Mouse (Mus musculus) midbrain, embryonic 16.5 days (tissue): Measurements from ENCODE around the gene Tnfrsf13b. TPM values are rescaled to one million over a fixed set of nuclear protein-coding genes. Genes with fewer than 3 reads are reported as not detected.
"Not testable (repeated sequence)": the region's sequence is repeated elsewhere in the genome, so short reads cannot be mapped to it uniquely, and the experiment has no call there.

Experiments used
- ATAC-seq: fragments of 200-750 bp; cut with Nextera tagmentation; 2 replicates; pipeline ENCODE4 v1.8.0; 2017; ENCODE audit warnings: moderate TSS enrichment
- H3K27ac ChIP-seq: fragments of 300-500 bp; sonication (generic); 2 replicates; pipeline ENCODE4 v1.5.1; 2014; ENCODE audit warnings: mild to moderate bottlenecking, low read length, mixed read lengths
- H3K27me3 ChIP-seq: fragments of 300-500 bp; sonication (generic); 2 replicates; pipeline ENCODE4 v1.6.1; 2014; ENCODE audit warnings: low read depth, low read length, mixed read lengths; ENCODE audit not compliant: control insufficient read depth, insufficient read depth
- H3K36me3 ChIP-seq: fragments of 300-500 bp; sonication (generic); 2 replicates; pipeline ENCODE4 v1.6.1; 2014; ENCODE audit warnings: mild to moderate bottlenecking, low read length, moderate library complexity, mixed read lengths; ENCODE audit not compliant: control insufficient read depth, insufficient read depth
- H3K4me1 ChIP-seq: fragments of 300-500 bp; sonication (generic); 2 replicates; pipeline ENCODE4 v1.6.1; 2014; ENCODE audit warnings: mild to moderate bottlenecking, low read length, mixed read lengths; ENCODE audit not compliant: control insufficient read depth, insufficient read depth
- H3K4me2 ChIP-seq: fragments of 300-500 bp; sonication (generic); 2 replicates; pipeline ENCODE4 v1.6.1; 2014; ENCODE audit warnings: mild to moderate bottlenecking, low read length, mixed read lengths
- H3K4me3 ChIP-seq: fragments of 300-500 bp; sonication (generic); 2 replicates; pipeline ENCODE4 v1.5.1; 2014; ENCODE audit warnings: low read depth, mild to moderate bottlenecking, low read length, moderate library complexity, mixed read lengths
- H3K9ac ChIP-seq: fragments of 300-500 bp; sonication (generic); 2 replicates; pipeline ENCODE4 v1.6.1; 2014; ENCODE audit warnings: low read depth, low read length, mixed read lengths
- H3K9me3 ChIP-seq: fragments of 300-500 bp; sonication (generic); replicated peaks from 2 replicates; pipeline ENCODE4 v1.6.1; 2014; ENCODE audit warnings: mild to moderate bottlenecking, low read length, mixed read lengths; ENCODE audit not compliant: control insufficient read depth, poor library complexity, severe bottlenecking
- WGBS: fragments of 180-500 bp; shearing (Covaris S2); extraction: QIAGEN DNeasy Blood & Tissue Kit; methylation state at CpG from one replicate; pipeline ENCODE4 v1.1.7; 2014; 5-methylcytosine and 5-hydroxymethylcytosine counted together
- polyA plus RNA-seq: library from polyadenylated mRNA; unstranded; fragments of >200 nt; fragmentation: Nextera tagmentation; extraction: Ambion mirVana; gene quantifications from 2 replicates; pipeline ENCODE4 v1.2.1, GENCODE M21; 2015

Gene Tnfrsf13b
- polyA plus RNA-seq, 1 experiment from 2014 or later: 1.2 TPM

DNA sequence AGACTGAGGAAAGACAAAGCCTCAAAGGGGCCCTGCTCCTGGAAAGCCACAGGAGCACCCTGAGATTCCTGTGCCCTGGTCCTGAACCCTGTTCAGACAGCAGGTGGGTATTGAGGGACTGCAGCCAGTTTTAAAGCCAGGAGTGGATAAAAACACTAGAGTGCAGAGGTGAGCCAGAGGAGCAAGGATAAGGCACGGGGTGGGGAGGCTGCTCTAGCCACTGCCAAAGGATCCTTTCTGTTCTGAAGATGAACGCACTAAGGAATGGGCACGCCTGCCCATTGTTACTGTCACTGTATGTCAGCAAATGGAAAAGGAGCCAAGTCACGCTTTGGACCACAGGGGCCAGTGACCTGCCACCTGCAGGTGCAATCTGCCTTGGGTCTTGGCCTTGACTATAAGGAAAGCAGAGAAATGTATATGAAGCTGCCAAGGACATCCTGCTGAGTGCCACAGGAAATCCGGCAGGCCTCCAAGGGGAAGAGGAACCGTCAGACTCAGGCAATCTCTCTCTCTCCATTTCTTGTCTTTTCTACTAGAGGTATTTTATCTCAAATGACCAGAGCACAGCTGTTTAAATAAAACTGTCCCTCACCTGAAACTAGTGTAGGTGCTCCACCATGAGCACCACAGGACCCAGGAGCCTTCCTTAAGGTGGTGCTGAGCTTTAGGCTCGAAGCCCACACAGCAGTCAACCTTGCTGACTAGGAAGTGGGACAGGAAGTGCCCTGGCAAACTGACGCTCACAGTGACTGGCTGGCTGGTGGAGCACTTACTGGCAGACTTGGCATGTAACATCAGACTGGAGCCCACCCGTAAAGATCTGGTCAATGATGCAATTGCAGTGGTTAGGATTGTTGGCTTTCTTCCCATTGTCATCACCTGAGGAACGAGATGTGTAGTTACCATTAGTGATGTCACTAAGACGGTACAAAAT lies 33.5 kb downstream of the Tnfrsf13b start:
- H3K36me3 ChIP-seq: peaks cover 77% of the 10 kb centered on the region
- no peak for ATAC-seq
- H3K9ac ChIP-seq: no peak overlapping the region
- H3K27me3 ChIP-seq: no peaks in the 10 kb centered on the region
- no peak overlapping the region for H3K27ac ChIP-seq
- no peak overlapping the region for H3K4me2 ChIP-seq
- H3K4me3 ChIP-seq: no peak overlapping the region
- H3K9me3 ChIP-seq: no peaks in the 10 kb centered on the region
- H3K4me1 ChIP-seq: no peaks in the 10 kb centered on the region
- WGBS: 80% methylated on average over 11 of the region's 11 CpGs

DNA sequence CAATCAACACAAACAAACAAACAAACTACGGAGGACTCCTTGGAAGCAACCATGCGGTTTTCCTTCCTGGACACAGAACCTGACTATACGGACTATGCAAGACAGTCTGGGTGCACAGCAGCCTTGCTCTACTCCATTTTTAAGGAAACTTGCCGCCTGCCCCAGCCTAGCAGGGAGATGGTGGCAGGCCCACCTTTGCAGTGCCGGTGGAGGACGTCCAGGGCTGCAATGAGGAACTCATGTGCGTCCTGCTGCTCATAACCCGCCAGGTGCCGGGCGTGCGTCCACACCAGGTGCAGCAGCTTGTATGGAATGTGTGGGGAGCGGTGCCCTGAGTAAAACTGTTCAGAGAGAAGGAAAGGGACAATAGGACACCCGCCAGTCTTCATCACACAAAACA lies 34.6 kb downstream of the Tnfrsf13b start:
- no peak overlapping the region for H3K27ac ChIP-seq
- H3K9ac ChIP-seq: no peak overlapping the region
- 96% methylated on average over 13 of the region's 13 CpGs for WGBS
- peaks cover 74% of the 10 kb centered on the region for H3K36me3 ChIP-seq
- no peaks in the 10 kb centered on the region for H3K4me1 ChIP-seq
- H3K9me3 ChIP-seq: no peaks in the 10 kb centered on the region
- H3K4me2 ChIP-seq: no peak overlapping the region
- H3K27me3 ChIP-seq: no peaks in the 10 kb centered on the region
- no peak overlapping the region for H3K4me3 ChIP-seq
- ATAC-seq: no peak

DNA sequence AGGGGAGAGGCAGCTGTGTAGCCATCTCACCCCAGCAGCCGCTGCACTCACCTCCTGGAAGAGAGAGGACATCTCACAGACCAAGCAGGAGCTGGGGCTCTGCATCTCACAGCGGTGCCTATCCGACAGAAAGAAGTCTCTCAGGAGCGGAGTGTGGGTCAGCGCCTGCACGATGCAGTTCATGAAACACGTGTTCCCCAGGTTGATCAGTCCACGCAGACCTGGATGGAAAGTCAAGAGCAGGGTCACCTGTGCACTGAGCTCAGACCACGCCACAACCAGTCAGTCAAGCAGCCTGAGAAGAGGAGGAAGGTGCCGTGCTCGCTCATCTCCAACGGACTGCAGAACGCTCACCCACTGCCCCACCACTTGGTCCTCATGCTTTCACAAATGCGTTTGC lies 36.2 kb downstream of the Tnfrsf13b start:
- Histone ChIP-seq H3K4me3 (no peak overlapping the region), H3K9ac (no peak overlapping the region), H3K4me2 (no peak overlapping the region), H3K4me1 (no peaks in the 10 kb centered on the region), H3K9me3 (no peaks in the 10 kb centered on the region), H3K36me3 (peaks cover 68% of the 10 kb centered on the region), H3K27me3 (no peaks in the 10 kb centered on the region), H3K27ac (no peak overlapping the region)
- ATAC-seq: no peak
- 97% methylated on average over 14 of the region's 14 CpGs for WGBS

DNA sequence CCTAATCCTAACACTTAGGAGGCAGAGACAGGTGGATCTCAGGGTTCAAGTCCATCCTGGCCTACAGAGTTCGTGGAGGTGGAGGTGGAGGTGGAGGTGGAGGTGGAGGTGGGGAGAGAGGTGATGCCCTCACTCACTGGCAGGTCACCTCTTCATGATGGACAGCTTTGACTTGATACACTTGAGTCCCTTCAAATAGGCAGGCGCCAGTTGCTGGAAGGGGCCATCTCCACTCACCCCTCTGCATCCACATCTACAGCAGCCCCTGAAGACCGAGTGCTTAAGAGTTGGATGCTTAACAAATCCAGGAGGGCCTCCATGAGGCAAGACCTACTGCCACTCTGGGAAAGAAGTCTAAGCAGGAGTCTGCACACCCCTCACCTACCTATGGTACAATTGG lies 36.8 kb downstream of the Tnfrsf13b start:
- Histone ChIP-seq H3K9me3 (no peaks in the 10 kb centered on the region), H3K9ac (no peak overlapping the region), H3K4me3 (no peak overlapping the region), H3K4me2 (no peak overlapping the region), H3K27me3 (no peaks in the 10 kb centered on the region), H3K36me3 (peaks cover 64% of the 10 kb centered on the region), H3K4me1 (peaks cover 2% of the 10 kb centered on the region), H3K27ac (no peak overlapping the region)
- ATAC-seq: no peak
- 84% methylated on average over 3 of the region's 3 CpGs for WGBS

DNA sequence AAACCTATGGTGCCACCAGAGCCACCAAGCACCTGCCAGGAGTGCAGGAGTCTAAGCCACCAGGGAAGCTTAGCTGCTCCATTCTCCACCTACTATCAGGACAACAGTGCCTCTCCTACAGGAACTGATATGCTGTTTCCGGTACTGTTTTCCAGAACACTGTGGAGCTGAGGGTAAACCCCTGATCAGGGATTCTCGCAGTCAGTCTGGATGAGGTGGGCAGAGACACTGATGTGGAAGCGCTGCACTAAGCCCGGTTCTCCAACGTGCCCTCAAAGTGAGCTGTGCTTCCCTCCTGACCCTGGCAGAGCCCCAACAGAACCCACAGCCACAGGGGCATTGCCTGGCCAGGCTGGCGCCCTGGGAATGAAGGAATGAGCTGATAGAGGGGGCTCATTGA lies 37.8 kb downstream of the Tnfrsf13b start:
- Histone ChIP-seq H3K36me3 (peaks cover 55% of the 10 kb centered on the region), H3K4me1 (peaks cover 12% of the 10 kb centered on the region), H3K4me2 (no peak overlapping the region), H3K9ac (no peak overlapping the region), H3K27ac (no peak overlapping the region), H3K4me3 (no peak overlapping the region), H3K27me3 (no peaks in the 10 kb centered on the region), H3K9me3 (no peaks in the 10 kb centered on the region)
- 96% methylated on average over 6 of the region's 6 CpGs for WGBS
- no peak for ATAC-seq

DNA sequence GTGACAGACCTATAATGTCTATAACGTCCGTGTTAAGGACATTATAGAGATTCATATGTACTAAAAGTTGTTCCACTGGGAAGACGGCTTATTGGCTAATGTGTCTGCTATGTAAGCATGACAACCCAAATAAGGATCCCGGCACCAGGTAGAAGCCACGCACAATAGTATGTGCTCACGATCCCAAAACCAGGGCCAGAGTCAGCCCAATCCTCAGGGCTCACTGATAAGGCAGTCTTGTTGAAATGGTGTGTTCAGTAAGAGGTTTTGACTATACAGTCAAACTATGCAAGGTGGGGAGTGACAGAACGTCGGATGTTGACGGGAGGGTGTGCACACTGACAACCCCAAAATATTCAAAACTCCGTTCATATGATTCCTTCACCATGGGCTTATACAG lies 38.3 kb downstream of the Tnfrsf13b start:
- Histone ChIP-seq H3K9me3 (no peaks in the 10 kb centered on the region), H3K9ac (no peak overlapping the region), H3K36me3 (peaks cover 51% of the 10 kb centered on the region), H3K4me2 (no peak overlapping the region), H3K27ac (no peak overlapping the region), H3K4me3 (no peak overlapping the region), H3K27me3 (no peaks in the 10 kb centered on the region), H3K4me1 (peaks cover 17% of the 10 kb centered on the region)
- WGBS: 96% methylated on average over 10 of the region's 10 CpGs
- ATAC-seq: no peak

DNA sequence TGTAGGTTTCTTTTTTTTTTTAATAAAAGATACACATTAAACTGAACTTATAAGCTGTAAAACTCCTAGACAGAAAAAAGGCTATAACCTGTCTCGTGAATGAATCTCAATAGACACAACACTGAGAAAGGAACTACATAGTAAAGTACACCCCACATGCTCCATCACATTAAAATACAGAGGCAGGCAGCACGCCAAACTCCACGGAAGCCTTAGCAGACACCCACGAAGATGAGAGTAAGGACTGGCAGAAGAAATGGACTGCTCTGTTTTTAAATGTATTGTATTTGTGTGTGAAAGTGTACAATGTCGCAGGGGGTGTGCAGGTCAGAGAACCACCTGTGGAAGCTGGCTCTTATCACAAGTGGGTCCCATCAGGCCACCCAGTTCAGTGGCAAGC lies 43.6 kb downstream of the Tnfrsf13b start:
- H3K4me1 ChIP-seq: peaks cover 51% of the 10 kb centered on the region
- no peak for ATAC-seq
- no peak overlapping the region for H3K9ac ChIP-seq
- H3K27me3 ChIP-seq: no peaks in the 10 kb centered on the region
- 79% methylated on average over 5 of the region's 5 CpGs for WGBS
- H3K9me3 ChIP-seq: no peaks in the 10 kb centered on the region
- H3K4me3 ChIP-seq: no peak overlapping the region
- no peak overlapping the region; the same call in 1 of the 2 replicates for H3K4me2 ChIP-seq
- no peak overlapping the region for H3K27ac ChIP-seq
- H3K36me3 ChIP-seq: peaks cover 17% of the 10 kb centered on the region

DNA sequence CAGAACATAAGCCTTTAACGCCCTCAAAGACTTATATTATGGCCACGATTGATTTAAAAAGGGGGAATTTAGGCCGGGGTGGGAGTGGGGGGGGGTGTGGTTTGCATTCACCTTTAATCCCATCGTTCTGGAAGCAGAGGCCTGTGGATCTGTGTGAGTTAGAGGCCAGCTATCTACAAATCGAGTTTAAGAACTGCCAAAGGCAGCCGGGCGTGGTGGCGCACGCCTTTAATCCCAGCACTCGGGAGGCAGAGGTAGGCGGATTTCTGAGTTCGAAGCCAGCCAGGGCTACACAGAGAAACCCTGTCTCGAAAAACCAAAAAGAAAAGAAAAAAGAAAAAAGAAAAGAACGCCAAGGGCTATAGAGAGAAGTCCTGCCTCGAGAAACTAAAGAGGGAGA lies 46.9 kb downstream of the Tnfrsf13b start:
- WGBS: 11% methylated on average over 15 of the region's 15 CpGs
- H3K4me2 ChIP-seq: peak overlapping the region; percentile 59
- not testable (repeated sequence) for H3K27me3 ChIP-seq, H3K27ac ChIP-seq, H3K36me3 ChIP-seq, ATAC-seq, H3K9me3 ChIP-seq
- H3K4me1 ChIP-seq: peaks cover 53% of the 10 kb centered on the region
- H3K4me3 ChIP-seq: peak overlapping the region; percentile 100
- peak overlapping the region; percentile 50 for H3K9ac ChIP-seq

DNA sequence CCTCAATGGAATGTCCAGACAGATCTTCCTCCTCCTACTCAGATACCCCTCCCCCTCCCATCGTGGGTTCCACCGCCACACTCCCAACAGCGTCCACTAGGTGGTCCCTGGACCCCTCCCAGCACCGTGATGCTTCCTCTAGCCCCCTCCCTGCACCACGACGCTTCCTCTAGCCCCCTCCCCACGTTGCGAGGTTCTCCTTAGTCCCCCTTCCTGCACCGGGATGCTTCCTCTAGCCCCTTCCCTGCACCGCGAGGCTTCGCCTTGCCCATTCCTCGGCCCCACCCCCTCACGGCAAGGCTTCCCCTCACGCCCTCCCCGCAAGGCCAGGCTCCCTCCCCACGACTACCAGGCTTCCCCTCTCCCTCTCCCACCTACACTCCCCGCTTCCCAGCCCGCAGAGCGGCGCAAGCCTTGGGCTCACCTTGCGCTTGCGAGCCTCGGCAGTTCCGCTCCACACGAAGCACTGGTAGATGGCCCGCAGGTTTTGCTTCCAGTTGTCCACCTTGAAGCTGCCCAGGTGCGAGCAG lies 47.8 kb downstream of the Tnfrsf13b start:
- H3K9me3 ChIP-seq: no peaks in the 10 kb centered on the region
- 0% methylated on average over 27 of the region's 28 CpGs for WGBS

More for the DNA sequence above, 47.8 kb downstream of the Tnfrsf13b start:
- peak overlapping the region; percentile 100 for H3K9ac ChIP-seq
- no peaks in the 10 kb centered on the region for H3K27me3 ChIP-seq
- peak overlapping the region; percentile 99 for H3K27ac ChIP-seq
- H3K4me3 ChIP-seq: peak overlapping the region; percentile 100
- peak; percentile 46 for ATAC-seq
- peaks cover 45% of the 10 kb centered on the region for H3K4me1 ChIP-seq
- H3K4me2 ChIP-seq: peak overlapping the region; percentile 59
- H3K36me3 ChIP-seq: no peaks in the 10 kb centered on the region
